Mouse (Mus musculus): ENCODE data around the gene Otx1.

The Otx1 gene

GRCm38 (mm10) chr11:21950094-21950493, 52.6 kb downstream of the Otx1 start:
- DNase-seq (ENCODE audit: low read depth, low spot score), result no peak

Measured in telencephalon, adult 2 months (tissue).